Mouse (Mus musculus): ENCODE results near the gene Ccl21a. TPM values are rescaled to one million over a fixed set of nuclear protein-coding genes. Genes with fewer than 3 reads are reported as not detected.
"Not testable (repeated sequence)": the region's sequence is repeated elsewhere in the genome, so short reads cannot be mapped to it uniquely, and the experiment has no call there.

The Ccl21a gene
- total RNA-seq (2022): 10 to 100 TPM; 55.3 to 66.3 (median 58.5) TPM

DNA sequence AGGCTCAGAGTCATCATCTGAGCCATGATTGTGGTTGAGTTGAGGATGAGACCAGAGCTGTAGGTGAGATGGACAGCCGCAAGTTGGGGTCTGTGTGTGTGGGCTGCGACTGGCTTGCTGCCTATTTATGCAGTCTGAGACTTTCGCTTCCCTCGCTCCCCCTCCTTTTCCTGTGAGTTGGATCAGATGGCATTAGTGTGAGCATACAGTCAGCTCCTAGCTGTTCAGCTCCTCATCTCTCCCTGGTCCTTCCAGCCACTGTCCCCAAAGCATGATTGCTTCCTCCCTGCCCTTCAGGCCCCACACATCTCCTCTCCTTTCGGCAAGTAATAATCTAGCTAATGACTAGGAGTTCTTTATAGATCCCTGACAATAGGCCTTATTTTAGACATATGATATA is at the start of gene Ccl21a:
TSS of gene Ccl21a (minus strand) at position 101 of the 400 bp plus-strand sequence.
- not testable (repeated sequence) for DNase-seq (ENCODE audit: low spot score)

DNA sequence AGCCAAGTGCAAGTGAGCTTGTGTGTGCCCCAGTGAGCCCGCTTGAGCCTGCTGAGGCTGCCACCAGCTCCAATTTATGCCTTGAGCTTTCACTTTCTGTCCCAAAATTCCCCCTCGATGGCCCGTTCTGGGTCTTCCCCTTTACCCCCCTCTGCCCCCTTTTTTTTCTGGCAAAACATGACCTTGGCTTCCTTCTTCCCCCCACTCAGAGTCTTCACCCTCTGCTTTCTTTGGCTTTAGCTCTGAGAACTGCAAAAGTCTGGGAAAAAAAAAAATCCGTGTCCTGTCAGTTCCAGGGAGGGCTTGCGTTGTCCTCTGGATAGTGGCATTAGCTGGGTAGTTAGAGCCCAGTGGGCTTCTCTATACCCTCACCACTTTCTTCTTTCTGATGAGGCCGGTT is 17.3 kb downstream of the Ccl21a start, which contains the start of gene Ccl19:
TSS of gene Ccl19 (minus strand) at position 101 of the 400 bp plus-strand sequence.
- DNase-seq (ENCODE audit: low spot score): not testable (repeated sequence)

DNA sequence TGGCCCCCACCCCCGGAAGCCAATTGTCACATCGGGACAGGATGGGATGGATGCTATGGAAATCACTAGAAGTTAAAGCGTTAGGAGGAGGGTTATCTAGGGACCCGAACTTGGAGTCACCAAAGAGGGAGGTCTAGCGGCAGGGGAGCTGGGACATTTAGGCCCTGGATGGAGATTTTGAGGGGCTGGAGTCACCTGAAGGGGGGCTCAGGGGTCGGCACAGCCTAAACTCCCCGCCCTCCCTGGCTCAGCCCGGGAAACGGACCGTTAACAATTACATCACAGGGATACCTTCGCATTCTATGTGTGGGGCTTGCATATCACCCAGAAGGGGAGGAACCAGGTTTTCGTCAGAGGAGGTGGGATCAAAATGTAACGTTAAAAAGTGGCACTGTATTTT is 38.5 kb downstream of the Ccl21a start, which contains the start of gene 4930578G10Rik:
TSS of gene 4930578G10Rik (plus strand) at position 301 of the 400 bp plus-strand sequence.
- DNase-seq (ENCODE audit: low spot score): not testable (repeated sequence)

Other genes starting within 250 kb of the Ccl21a start
- gene Fam205a2, start 245.8 kb downstream of the Ccl21a start, total RNA-seq (2022): under 1 TPM in 1 of 4 experiments, not detected in 3; 0.11 TPM
- gene Gm10591, start 161.8 kb downstream of the Ccl21a start, total RNA-seq (2022): not detected
- 1 to 10 TPM; 2.0 to 5.4 (median 2.9) TPM for gene Gm2564, start 144.3 kb downstream of the Ccl21a start, total RNA-seq (2022)
- gene Ccl27b, start 118.7 kb downstream of the Ccl21a start, total RNA-seq (2022): not detected
- under 1 TPM in 1 of 4 experiments, not detected in 3; 0.23 TPM for gene Il11ra2, start 112.1 kb downstream of the Ccl21a start, total RNA-seq (2022)
- gene 4930578G10Rik, start 38.4 kb downstream of the Ccl21a start, total RNA-seq (2022): not detected
- under 1 TPM; 0.50 to 0.75 (median 0.61) TPM for gene Ccl19, start 17.4 kb downstream of the Ccl21a start, total RNA-seq (2022)
- gene Fam205a1, start 79.9 kb upstream of the Ccl21a start, total RNA-seq (2022): not detected
- not detected for gene Gm12394, start 82.8 kb upstream of the Ccl21a start, total RNA-seq (2022)
- 10 to 100 TPM in 2 of 4 experiments, 1 to 10 TPM in 2; 7.5 to 11.8 (median 10.3) TPM for gene Fam205c, start 100.2 kb upstream of the Ccl21a start, total RNA-seq (2022)
- 1 to 10 TPM; 4.3 to 9.8 (median 7.0) TPM for gene Phf24, start 142.7 kb upstream of the Ccl21a start, total RNA-seq (2022)
- gene Dnajb5, start 175.8 kb upstream of the Ccl21a start, total RNA-seq (2022): 100 to 1,000 TPM in 2 of 4 experiments, 10 to 100 TPM in 2; 65.1 to 119 (median 88.0) TPM
- not detected for gene 1700022I11Rik, start 195.6 kb upstream of the Ccl21a start, total RNA-seq (2022)
- 100 to 1,000 TPM; 255 to 280 (median 263) TPM for gene Vcp, start 226.5 kb upstream of the Ccl21a start, total RNA-seq (2022)
- gene Fancg, start 236.5 kb upstream of the Ccl21a start, total RNA-seq (2022): 1 to 10 TPM; 1.7 to 2.8 (median 2.2) TPM

All from heart, adult 8-10 months (tissue).